Mouse (Mus musculus): ENCODE data around the gene Ccdc47.

DNA sequence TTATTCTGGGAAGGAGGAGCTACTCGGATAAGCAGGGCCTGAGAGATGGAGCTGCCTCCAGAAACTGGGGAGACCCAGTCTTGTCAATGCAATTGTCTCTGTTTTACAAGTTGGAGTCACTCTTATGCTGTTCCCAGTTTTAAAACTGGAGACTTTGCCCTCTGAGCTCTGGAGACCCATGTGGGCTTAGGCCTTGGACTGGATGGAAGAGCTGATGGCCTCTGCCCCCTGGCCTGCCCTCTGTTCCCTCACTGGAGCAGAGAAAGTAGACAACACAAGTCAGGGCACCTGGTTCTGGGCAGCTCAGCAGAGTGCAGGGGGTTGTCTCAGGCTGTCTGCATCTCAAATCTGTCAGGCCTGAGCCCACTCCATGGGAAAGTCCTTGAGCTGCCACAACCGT, 61.4 kb downstream of the Ccdc47 start:
- TF ChIP-seq POLR2A (IDR thresholded peaks at IDR 0.05; ENCODE audit: extremely low read depth, insufficient read depth, low read length) (no peak), CTCF (IDR thresholded peaks at IDR 0.05; ENCODE audit: low read depth, low read length) (no peak)
